Mouse (Mus musculus) limb, embryonic 10.5 days (tissue): Measurements from ENCODE around the gene Il31. TPM values are rescaled to one million over a fixed set of nuclear protein-coding genes. Genes with fewer than 3 reads are reported as not detected.
"Not testable (repeated sequence)": the region's sequence is repeated elsewhere in the genome, so short reads cannot be mapped to it uniquely, and the experiment has no call there.

Source experiments
- DNase-seq: peaks from one replicate; pipeline ENCODE4 v3.0.0-alpha.2; 2017; ENCODE audit warnings: low spot score
- H3K27ac ChIP-seq: fragments of 300-500 bp; sonication (generic); 2 replicates; pipeline ENCODE4 v1.5.1; 2016; ENCODE audit warnings: mild to moderate bottlenecking
- H3K27me3 ChIP-seq: fragments of 300-500 bp; sonication (generic); 2 replicates; pipeline ENCODE4 v1.6.1; 2016; ENCODE audit warnings: low read depth, mild to moderate bottlenecking; ENCODE audit not compliant: poor library complexity, severe bottlenecking
- H3K36me3 ChIP-seq: fragments of 300-500 bp; sonication (generic); 2 replicates; pipeline ENCODE4 v1.6.1; 2016; ENCODE audit warnings: mild to moderate bottlenecking, moderate library complexity
- H3K4me1 ChIP-seq: fragments of 300-500 bp; sonication (generic); 2 replicates; pipeline ENCODE4 v1.6.1; 2016
- H3K4me3 ChIP-seq: fragments of 300-500 bp; sonication (generic); 2 replicates; pipeline ENCODE4 v1.5.1; 2016; ENCODE audit warnings: mild to moderate bottlenecking, moderate library complexity
- H3K9me3 ChIP-seq: fragments of 300-500 bp; sonication (generic); replicated peaks from 2 replicates; pipeline ENCODE4 v1.6.1; 2016; ENCODE audit warnings: mild to moderate bottlenecking
- WGBS: fragments of 180-500 bp; shearing (Covaris S2); methylation state at CpG from one replicate; pipeline ENCODE4 v1.1.7; 2016; 5-methylcytosine and 5-hydroxymethylcytosine counted together
- polyA plus RNA-seq: library from polyadenylated mRNA; unstranded; fragments of >200 nt; fragmentation: Nextera tagmentation; extraction: Ambion mirVana; gene quantifications from 2 replicates; pipeline ENCODE4 v1.2.1, GENCODE M21; 2016

The Il31 gene
- polyA plus RNA-seq, 1 experiment from 2014 or later, result not detected

- H3K4me1 ChIP-seq, result peaks cover 17% of the 10 kb centered on the region
- not testable (repeated sequence) for DNase-seq, H3K27ac ChIP-seq, H3K4me3 ChIP-seq, H3K9me3 ChIP-seq
- peaks cover 33% of the 10 kb centered on the region for H3K27me3 ChIP-seq
- H3K36me3 ChIP-seq, result peaks cover 48% of the 10 kb centered on the region
- 83% methylated on average over 3 of the region's 3 CpGs for WGBS
These were observed 22.1 kb upstream of the Il31 start for GRCm38 (mm10) chr5:123511426-123511825.

- peaks cover 38% of the 10 kb centered on the region for H3K27me3 ChIP-seq
- no peaks in the 10 kb centered on the region for H3K9me3 ChIP-seq
- H3K27ac ChIP-seq, result no peak within 1 kb of the TSS
- H3K36me3 ChIP-seq, result peaks cover 36% of the 10 kb centered on the region
- no peak for DNase-seq
- H3K4me3 ChIP-seq, result peak within 1 kb of the TSS; percentile 65; the same call in 1 of the 2 replicates
- H3K4me1 ChIP-seq, result peaks cover 17% of the 10 kb centered on the region
- 84% methylated on average over 5 of the region's 5 CpGs for WGBS
These were observed 20.9 kb upstream of the Il31 start, which contains the start of gene B3gnt4 for GRCm38 (mm10) chr5:123510160-123510559. B3gnt4 (plus strand) TSS chr5:123510460.

- DNase-seq, result no peak
- peak overlapping the region; percentile 73 for H3K27ac ChIP-seq
- no peaks in the 10 kb centered on the region for H3K9me3 ChIP-seq
- H3K36me3 ChIP-seq, result peaks cover 25% of the 10 kb centered on the region
- peaks cover 17% of the 10 kb centered on the region for H3K4me1 ChIP-seq
- 10% methylated on average over 12 of the region's 12 CpGs for WGBS
- H3K4me3 ChIP-seq, result peak overlapping the region; percentile 65
- H3K27me3 ChIP-seq, result peaks cover 45% of the 10 kb centered on the region
These were observed 19.6 kb upstream of the Il31 start for GRCm38 (mm10) chr5:123508921-123509320.

GRCm38 (mm10) chr5:123507936-123508723 lies 18.8 kb upstream of the Il31 start:
- H3K27ac ChIP-seq, result peak overlapping the region; percentile 73
- DNase-seq, result peak; percentile 91
- peaks cover 51% of the 10 kb centered on the region for H3K27me3 ChIP-seq
- H3K4me1 ChIP-seq, result peaks cover 19% of the 10 kb centered on the region
- H3K36me3 ChIP-seq, result peaks cover 25% of the 10 kb centered on the region
- no peaks in the 10 kb centered on the region for H3K9me3 ChIP-seq
- H3K4me3 ChIP-seq, result peak overlapping the region; percentile 65
- 2% methylated on average over 59 of the region's 59 CpGs for WGBS

- Histone ChIP-seq H3K9me3 (no peaks in the 10 kb centered on the region), H3K27me3 (peaks cover 36% of the 10 kb centered on the region), H3K27ac (no peak overlapping the region), H3K36me3 (no peaks in the 10 kb centered on the region), H3K4me3 (no peak overlapping the region), H3K4me1 (peaks cover 22% of the 10 kb centered on the region)
- no peak for DNase-seq
- 86% methylated on average over 4 of the region's 4 CpGs for WGBS
These were observed 12.7 kb upstream of the Il31 start for GRCm38 (mm10) chr5:123501973-123502372.

- H3K27ac ChIP-seq, result no peak overlapping the region
- H3K4me1 ChIP-seq, result peaks cover 28% of the 10 kb centered on the region
- no peak for DNase-seq
- H3K36me3 ChIP-seq, result no peaks in the 10 kb centered on the region
- 42% methylated on average over 4 of the region's 4 CpGs for WGBS
- H3K9me3 ChIP-seq, result no peaks in the 10 kb centered on the region
- H3K27me3 ChIP-seq, result peaks cover 28% of the 10 kb centered on the region
- no peak overlapping the region for H3K4me3 ChIP-seq
These were observed 10.4 kb upstream of the Il31 start for GRCm38 (mm10) chr5:123499717-123500116.

GRCm38 (mm10) chr5:123489935-123490334 lies 646 bp upstream of the Il31 start:
- H3K27me3 ChIP-seq, result no peaks in the 10 kb centered on the region
- H3K4me1 ChIP-seq, result peaks cover 14% of the 10 kb centered on the region
- WGBS, result 51% methylated on average over 9 of the region's 9 CpGs
- H3K36me3 ChIP-seq, result no peaks in the 10 kb centered on the region
- no peak for DNase-seq
- H3K9me3 ChIP-seq, result no peaks in the 10 kb centered on the region
- no peak overlapping the region for H3K27ac ChIP-seq
- no peak overlapping the region for H3K4me3 ChIP-seq

- DNase-seq, result no peak
- Histone ChIP-seq H3K27ac (no peak overlapping the region), H3K9me3 (no peaks in the 10 kb centered on the region), H3K4me3 (no peak overlapping the region), H3K4me1 (peaks cover 14% of the 10 kb centered on the region), H3K36me3 (no peaks in the 10 kb centered on the region), H3K27me3 (no peaks in the 10 kb centered on the region)
- 85% methylated on average over 11 of the region's 11 CpGs for WGBS
These were observed 1.5 kb downstream of the Il31 start for GRCm38 (mm10) chr5:123487659-123488395.

GRCm38 (mm10) chr5:123473817-123474216 lies 15.5 kb downstream of the Il31 start:
- no peaks in the 10 kb centered on the region for H3K9me3 ChIP-seq
- H3K4me1 ChIP-seq, result peaks cover 10% of the 10 kb centered on the region
- no peak overlapping the region for H3K27ac ChIP-seq
- H3K36me3 ChIP-seq, result no peaks in the 10 kb centered on the region
- 87% methylated on average over 5 of the region's 5 CpGs for WGBS
- H3K4me3 ChIP-seq, result no peak overlapping the region
- no peak for DNase-seq
- H3K27me3 ChIP-seq, result no peaks in the 10 kb centered on the region

GRCm38 (mm10) chr5:123470784-123471400 lies 18.4 kb downstream of the Il31 start:
- H3K4me1 ChIP-seq, result peaks cover 10% of the 10 kb centered on the region
- H3K27me3 ChIP-seq, result no peaks in the 10 kb centered on the region
- H3K36me3 ChIP-seq, result no peaks in the 10 kb centered on the region
- H3K27ac ChIP-seq, result no peak overlapping the region
- H3K9me3 ChIP-seq, result no peaks in the 10 kb centered on the region
- peak overlapping the region; percentile 26; the same call in 1 of the 2 replicates for H3K4me3 ChIP-seq
- peak; percentile 35 for DNase-seq
- 32% methylated on average over 10 of the region's 10 CpGs for WGBS

- H3K27ac ChIP-seq, result no peak overlapping the region
- H3K27me3 ChIP-seq, result no peaks in the 10 kb centered on the region
- no peaks in the 10 kb centered on the region for H3K4me1 ChIP-seq
- no peaks in the 10 kb centered on the region for H3K36me3 ChIP-seq
- H3K4me3 ChIP-seq, result no peak overlapping the region
- no peaks in the 10 kb centered on the region for H3K9me3 ChIP-seq
- WGBS, result 88% methylated on average over 1 of the region's 1 CpGs
- DNase-seq, result no peak
These were observed 24.7 kb downstream of the Il31 start for GRCm38 (mm10) chr5:123464638-123465037.

- 64% methylated on average over 5 of the region's 5 CpGs for WGBS
These were observed 27.9 kb downstream of the Il31 start for GRCm38 (mm10) chr5:123461420-123461819.

GRCm38 (mm10) chr5:123451886-123452285 lies 37.4 kb downstream of the Il31 start:
- Histone ChIP-seq H3K9me3 (no peaks in the 10 kb centered on the region), H3K27me3 (no peaks in the 10 kb centered on the region), H3K36me3 (peaks cover 93% of the 10 kb centered on the region), H3K4me1 (0 out of 2 replicates have a peak, but pooled peaks cover 4% of the 10 kb centered on the region), H3K27ac (no peak overlapping the region), H3K4me3 (no peak overlapping the region)
- 94% methylated on average over 7 of the region's 7 CpGs for WGBS
- DNase-seq, result no peak

More at GRCm38 (mm10) chr5:123461420-123461819, 27.9 kb downstream of the Il31 start:
- no peaks in the 10 kb centered on the region for H3K27me3 ChIP-seq
- H3K27ac ChIP-seq, result no peak overlapping the region
- peaks cover under 1% of the 10 kb centered on the region; the same call in 1 of the 2 replicates for H3K36me3 ChIP-seq
- H3K4me1 ChIP-seq, result no peaks in the 10 kb centered on the region
- H3K4me3 ChIP-seq, result no peak overlapping the region
- DNase-seq, result no peak
- H3K9me3 ChIP-seq, result no peaks in the 10 kb centered on the region
